Mouse (Mus musculus) adrenal gland (tissue): Measurements from ENCODE around the gene Pigu.

ENCODE experiments used
- intact Hi-C: fragments of 180-260 bp; cut with DNase I; formaldehyde crosslinking; loops from one replicate; pipeline ENCODE4 v1.15.1; 2025

Gene Pigu

GRCm38 (mm10) chr2:155290066-155290465 is 67.2 kb downstream of the Pigu start:
- intact Hi-C loops: loop anchor here (5.0 kb wide), 1 partner anchor 97 kb away; no protein-coding TSS in a partner anchor

- intact Hi-C loops: no loop called here
Observed at GRCm38 (mm10) chr2:155287456-155288250, 69.6 kb downstream of the Pigu start.

- intact Hi-C loops: no loop called here
Observed at GRCm38 (mm10) chr2:155285744-155286143, 71.5 kb downstream of the Pigu start.

- intact Hi-C loops: no loop called here
Observed at GRCm38 (mm10) chr2:155284647-155285046, 72.6 kb downstream of the Pigu start.

- intact Hi-C loops: no loop called here
Observed at GRCm38 (mm10) chr2:155283793-155284192, 73.4 kb downstream of the Pigu start.

- intact Hi-C loops: no loop called here
Observed at GRCm38 (mm10) chr2:155280116-155280515, 77.1 kb downstream of the Pigu start.

GRCm38 (mm10) chr2:155279163-155279562 is 78.1 kb downstream of the Pigu start:
- intact Hi-C loops: loop anchor here (5.0 kb wide), 1 partner anchor 37 kb away; no protein-coding TSS in a partner anchor

- intact Hi-C loops: loop anchor here (5.0 kb wide), 1 partner anchor 36 kb away; no protein-coding TSS in a partner anchor
Observed at GRCm38 (mm10) chr2:155278361-155278760, 78.9 kb downstream of the Pigu start.

- intact Hi-C loops: loop anchor here (5.0 kb wide), 1 partner anchor 35 kb away; no protein-coding TSS in a partner anchor
Observed at GRCm38 (mm10) chr2:155277721-155278120, 79.5 kb downstream of the Pigu start.

- intact Hi-C loops: loop anchor here (5.0 kb wide), 1 partner anchor 34 kb away; no protein-coding TSS in a partner anchor
Observed at GRCm38 (mm10) chr2:155276621-155277175, 80.5 kb downstream of the Pigu start.

GRCm38 (mm10) chr2:155276195-155276594 is 81.0 kb downstream of the Pigu start, which contains the start of gene Map1lc3a:
Gene Map1lc3a, plus strand, starts transcription at chr2:155276297.
- intact Hi-C loops: loop anchor here (5.0 kb wide), 1 partner anchor 34 kb away; no protein-coding TSS in a partner anchor

- intact Hi-C loops: no loop called here
Observed at GRCm38 (mm10) chr2:155273603-155274002, 83.6 kb downstream of the Pigu start.

- intact Hi-C loops: no loop called here
Observed at GRCm38 (mm10) chr2:155272396-155273170, 84.6 kb downstream of the Pigu start.

- intact Hi-C loops: no loop called here
Observed at GRCm38 (mm10) chr2:155271957-155272356, 85.3 kb downstream of the Pigu start.

- intact Hi-C loops: no loop called here
Observed at GRCm38 (mm10) chr2:155266896-155267295, 90.3 kb downstream of the Pigu start.

- intact Hi-C loops: no loop called here
Observed at GRCm38 (mm10) chr2:155265526-155265925, 91.7 kb downstream of the Pigu start.

GRCm38 (mm10) chr2:155249588-155249987 is 107.6 kb downstream of the Pigu start:
- intact Hi-C loops: no loop called here

- intact Hi-C loops: no loop called here
Observed at GRCm38 (mm10) chr2:155248718-155249117, 108.5 kb downstream of the Pigu start.

GRCm38 (mm10) chr2:155248206-155248605 is 109.0 kb downstream of the Pigu start:
- intact Hi-C loops: no loop called here

GRCm38 (mm10) chr2:155246231-155246630 is 111.0 kb downstream of the Pigu start:
- intact Hi-C loops: no loop called here

GRCm38 (mm10) chr2:155242296-155242855 is 114.9 kb downstream of the Pigu start:
- intact Hi-C loops: loop anchor here (5.0 kb wide), 1 partner anchor 35 kb away; the partner anchor contains the start of gene Map1lc3a
